Mouse (Mus musculus) limb, embryonic 14.5 days (tissue): ENCODE measurements around the gene Zbtb1. TPM values are rescaled to one million over a fixed set of nuclear protein-coding genes. Genes with fewer than 3 reads are reported as not detected.

Experiments
- ATAC-seq: fragments of 200-750 bp; cut with Nextera tagmentation; 2 replicates; pipeline ENCODE4 v1.8.0; 2017; ENCODE audit warnings: low read depth, moderate number of reproducible peaks, moderate TSS enrichment; ENCODE audit not compliant: low FRiP score
- DNase-seq: peaks from one replicate; pipeline ENCODE4 v3.0.0-alpha.2; 2015; ENCODE audit warnings: low spot score
- H3K27ac ChIP-seq: fragments of 300-500 bp; sonication (generic); replicated peaks from 2 replicates; pipeline ENCODE4 v1.5.1; 2014; ENCODE audit warnings: low read depth, mild to moderate bottlenecking, low read length, moderate library complexity, mixed read lengths
- H3K27me3 ChIP-seq: fragments of 300-500 bp; sonication (generic); 2 replicates; pipeline ENCODE4 v1.6.1; 2014; ENCODE audit warnings: low read length, mixed read lengths; ENCODE audit not compliant: control insufficient read depth, insufficient read depth
- H3K36me3 ChIP-seq: fragments of 300-500 bp; sonication (generic); 2 replicates; pipeline ENCODE4 v1.6.1; 2014; ENCODE audit warnings: mild to moderate bottlenecking, low read length, moderate library complexity, mixed read lengths; ENCODE audit not compliant: control insufficient read depth, insufficient read depth
- H3K4me1 ChIP-seq: fragments of 300-500 bp; sonication (generic); 2 replicates; pipeline ENCODE4 v1.6.1; 2014; ENCODE audit warnings: antibody characterized with exemption, low read length, mixed read lengths; ENCODE audit not compliant: control insufficient read depth, insufficient read depth
- H3K4me2 ChIP-seq: fragments of 300-500 bp; sonication (generic); replicated peaks from 2 replicates; pipeline ENCODE4 v1.6.1; 2014; ENCODE audit warnings: low read depth, mild to moderate bottlenecking, low read length, moderate library complexity; ENCODE audit not compliant: severe bottlenecking
- H3K4me3 ChIP-seq: fragments of 300-500 bp; sonication (generic); replicated peaks from 2 replicates; pipeline ENCODE4 v1.5.1; 2014; ENCODE audit warnings: low read length
- H3K9ac ChIP-seq: fragments of 300-500 bp; sonication (generic); 2 replicates; pipeline ENCODE4 v1.6.1; 2014; ENCODE audit warnings: mild to moderate bottlenecking, low read depth, low read length, moderate library complexity; ENCODE audit not compliant: severe bottlenecking
- H3K9me3 ChIP-seq: fragments of 300-500 bp; sonication (generic); 2 replicates; pipeline ENCODE4 v1.6.1; 2016; ENCODE audit warnings: low read length; ENCODE audit not compliant: control insufficient read depth
- POLR2A ChIP-seq: fragments of 200-500 bp; IDR thresholded peaks from 2 replicates; pipeline ENCODE4 v1.8.0; 2012; ENCODE audit warnings: inconsistent platforms, mild to moderate bottlenecking, moderate library complexity, borderline replicate concordance; ENCODE audit not compliant: insufficient read depth, insufficient read length; ENCODE audit errors: extremely low read depth
- WGBS: fragments of 180-500 bp; shearing (Covaris S2); extraction: QIAGEN DNeasy Blood & Tissue Kit; methylation state at CpG from one replicate; pipeline ENCODE4 v1.1.7; 2014; 5-methylcytosine and 5-hydroxymethylcytosine counted together
- polyA plus RNA-seq, 2 experiments: library from polyadenylated mRNA; depleted of rRNA in 1 of 2; stranded (reverse) in 1 of 2; unstranded in 1 of 2; fragments of >200 nt; fragmentation: Nextera tagmentation in 1 of 2; extraction: Ambion mirVana in 1 of 2; gene quantifications; 2 replicates each; pipeline versions ENCODE4 v1.2.1 to v1.2.3; 2012 to 2014

The Zbtb1 gene
- polyA plus RNA-seq, 2 experiments, result 6.9 to 9.4 TPM

GRCm38 (mm10) chr12:76425256-76425655 lies 55.2 kb downstream of the Zbtb1 start:
- no peak overlapping the region for H3K9ac ChIP-seq
- no peaks in the 10 kb centered on the region for H3K4me1 ChIP-seq
- WGBS, result 89% methylated on average over 3 of the region's 3 CpGs
- no peak overlapping the region for H3K4me3 ChIP-seq
- no peak overlapping the region for H3K27ac ChIP-seq
- H3K9me3 ChIP-seq, result no peaks in the 10 kb centered on the region
- no peak overlapping the region for H3K4me2 ChIP-seq
- DNase-seq (no peak), ATAC-seq (no peak)
- no peak for TF ChIP-seq POLR2A
- H3K36me3 ChIP-seq, result no peaks in the 10 kb centered on the region
- no peaks in the 10 kb centered on the region for H3K27me3 ChIP-seq

GRCm38 (mm10) chr12:76427546-76427945 lies 57.5 kb downstream of the Zbtb1 start:
- no peak for DNase-seq
- Histone ChIP-seq H3K9ac (no peak overlapping the region), H3K36me3 (no peaks in the 10 kb centered on the region), H3K4me1 (no peaks in the 10 kb centered on the region), H3K9me3 (no peaks in the 10 kb centered on the region), H3K4me2 (no peak overlapping the region), H3K27me3 (no peaks in the 10 kb centered on the region), H3K4me3 (no peak overlapping the region), H3K27ac (no peak overlapping the region)
- WGBS, result 50% methylated on average over 5 of the region's 5 CpGs
- no peak for TF ChIP-seq POLR2A
- ATAC-seq, result no peak

- no peak overlapping the region for H3K4me3 ChIP-seq
- ATAC-seq, result no peak
- whole genome bisulfite sequencing, result 53% methylated on average over 5 of the region's 5 CpGs
Measured at GRCm38 (mm10) chr12:76430879-76431406, 60.9 kb downstream of the Zbtb1 start.

GRCm38 (mm10) chr12:76431431-76431830 lies 61.4 kb downstream of the Zbtb1 start:
- no peak for ATAC-seq
- H3K4me1 ChIP-seq, result peaks cover 8% of the 10 kb centered on the region
- no peak overlapping the region for H3K4me3 ChIP-seq
- no peak for TF ChIP-seq POLR2A
- H3K9me3 ChIP-seq, result no peaks in the 10 kb centered on the region
- no peaks in the 10 kb centered on the region for H3K36me3 ChIP-seq
- 84% methylated on average over 6 of the region's 6 CpGs for WGBS
- no peaks in the 10 kb centered on the region for H3K27me3 ChIP-seq
- no peak for DNase-seq
- no peak overlapping the region for H3K9ac ChIP-seq
- H3K27ac ChIP-seq, result no peak overlapping the region
- no peak overlapping the region for H3K4me2 ChIP-seq

More at GRCm38 (mm10) chr12:76430879-76431406, 60.9 kb downstream of the Zbtb1 start:
- DNase-seq, result no peak
- no peak overlapping the region for H3K4me2 ChIP-seq
- H3K36me3 ChIP-seq, result no peaks in the 10 kb centered on the region
- H3K4me1 ChIP-seq, result peaks cover 8% of the 10 kb centered on the region
- TF ChIP-seq POLR2A, result no peak
- H3K9ac ChIP-seq, result no peak overlapping the region
- no peak overlapping the region for H3K27ac ChIP-seq
- no peaks in the 10 kb centered on the region for H3K9me3 ChIP-seq
- no peaks in the 10 kb centered on the region for H3K27me3 ChIP-seq

- no peak for TF ChIP-seq POLR2A
- peaks cover 8% of the 10 kb centered on the region for H3K4me1 ChIP-seq
- H3K4me3 ChIP-seq, result no peak overlapping the region
- no peak overlapping the region for H3K4me2 ChIP-seq
- no peaks in the 10 kb centered on the region for H3K36me3 ChIP-seq
- no peak overlapping the region for H3K27ac ChIP-seq
- WGBS, result 32% methylated on average over 7 of the region's 7 CpGs
- no peak for DNase-seq
- no peaks in the 10 kb centered on the region for H3K9me3 ChIP-seq
- ATAC-seq, result no peak
- H3K27me3 ChIP-seq, result no peaks in the 10 kb centered on the region
- H3K9ac ChIP-seq, result no peak overlapping the region
Measured at GRCm38 (mm10) chr12:76434111-76434510, 64.0 kb downstream of the Zbtb1 start.
